Mouse (Mus musculus) heart, embryonic 14.5 days (tissue): Measurements from ENCODE around the gene Gper1. TPM values are rescaled to one million over a fixed set of nuclear protein-coding genes. Genes with fewer than 3 reads are reported as not detected.
A peak's percentile ranks its signal among the peaks of the same experiment; 100 is the strongest.

Experiments used
- ATAC-seq: fragments of 200-750 bp; cut with Nextera tagmentation; 2 replicates; pipeline ENCODE4 v1.8.0; 2017; ENCODE audit warnings: low read depth, moderate TSS enrichment; ENCODE audit not compliant: insufficient number of reproducible peaks, insufficient read depth, low FRiP score
- H3K27ac ChIP-seq, 2 experiments: fragments of 200-500 bp in 1 of 2; fragments of 300-500 bp in 1 of 2; sonication (generic) in 1 of 2; replicated peaks in 1 of 2; 2 replicates each; pipeline ENCODE4 v1.5.1; 2012 to 2014; ENCODE audit warnings: low read depth in 2 of 2, low read length in 2 of 2, control low read depth in 1 of 2, mild to moderate bottlenecking in 1 of 2, mixed read lengths in 1 of 2; ENCODE audit not compliant: control insufficient read depth in 1 of 2, insufficient read depth in 1 of 2
- H3K27me3 ChIP-seq: fragments of 300-500 bp; sonication (generic); 2 replicates; pipeline ENCODE4 v1.6.1; 2014; ENCODE audit warnings: mild to moderate bottlenecking, low read length, control low read depth; ENCODE audit not compliant: control insufficient read depth, insufficient read depth
- H3K36me3 ChIP-seq: fragments of 300-500 bp; sonication (generic); 2 replicates; pipeline ENCODE4 v1.6.1; 2014; ENCODE audit warnings: mild to moderate bottlenecking, control low read depth, low read length, mixed read lengths; ENCODE audit not compliant: control insufficient read depth, insufficient read depth
- H3K4me1 ChIP-seq, 2 experiments: fragments of 200-500 bp in 1 of 2; fragments of 300-500 bp in 1 of 2; sonication (generic) in 1 of 2; 2 replicates each; pipeline ENCODE4 v1.6.1; 2012 to 2014; ENCODE audit warnings: low read length in 2 of 2, control low read depth in 1 of 2, mixed read lengths in 1 of 2; ENCODE audit not compliant: control insufficient read depth in 2 of 2, insufficient read depth in 2 of 2
- H3K4me2 ChIP-seq: fragments of 300-500 bp; sonication (generic); 2 replicates; pipeline ENCODE4 v1.6.1; 2014; ENCODE audit warnings: mild to moderate bottlenecking, low read length
- H3K4me3 ChIP-seq, 2 experiments: fragments of 200-500 bp in 1 of 2; fragments of 300-500 bp in 1 of 2; sonication (generic) in 1 of 2; 2 replicates each; pipeline ENCODE4 v1.5.1; 2012 to 2014; ENCODE audit warnings: low read length in 2 of 2, mild to moderate bottlenecking in 2 of 2, control low read depth in 1 of 2, low read depth in 1 of 2, moderate library complexity in 1 of 2; ENCODE audit not compliant: control insufficient read depth in 1 of 2, insufficient read depth in 1 of 2
- H3K9ac ChIP-seq: fragments of 300-500 bp; sonication (generic); 2 replicates; pipeline ENCODE4 v1.6.1; 2014; ENCODE audit warnings: mild to moderate bottlenecking, low read length
- H3K9me3 ChIP-seq: fragments of 300-500 bp; sonication (generic); 2 replicates; pipeline ENCODE4 v1.6.1; 2016; ENCODE audit warnings: low read length, control low read depth; ENCODE audit not compliant: control insufficient read depth
- WGBS: fragments of 180-500 bp; shearing (Covaris S2); extraction: QIAGEN DNeasy Blood & Tissue Kit; methylation state at CpG from one replicate; pipeline ENCODE4 v1.1.7; 2014; 5-methylcytosine and 5-hydroxymethylcytosine counted together
- polyA plus RNA-seq: library from polyadenylated mRNA; unstranded; fragments of >200 nt; fragmentation: Nextera tagmentation; extraction: Ambion mirVana; gene quantifications from 2 replicates; pipeline ENCODE4 v1.2.1, GENCODE M21; 2014

Gene Gper1
- polyA plus RNA-seq, 1 experiment from 2014 or later = 1.8 TPM

DNA sequence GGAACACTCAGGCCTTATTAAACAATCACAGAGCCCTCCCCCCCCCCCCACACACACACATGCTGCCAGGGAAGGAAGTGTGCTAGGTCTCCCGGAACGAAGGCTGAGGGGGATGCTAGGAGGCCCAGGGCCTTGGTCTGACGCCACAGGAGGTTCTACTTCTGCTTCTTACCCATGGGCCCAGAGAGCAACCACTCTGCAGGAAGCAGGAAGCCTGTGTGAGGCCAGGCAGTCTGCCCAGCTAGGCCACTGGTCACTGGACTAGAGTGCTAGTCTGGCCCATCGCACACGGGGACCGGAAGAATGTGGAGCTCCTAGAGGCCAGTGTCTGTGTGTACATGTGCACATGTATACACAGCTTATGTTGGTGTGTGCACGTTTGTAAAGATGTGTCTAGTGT lies 14.4 kb upstream of the Gper1 start:
- H3K4me1 ChIP-seq = peaks cover 25 to 38% of the 10 kb centered on the region in 2 experiments
- no peak overlapping the region for H3K4me2 ChIP-seq
- no peak overlapping the region for H3K9ac ChIP-seq
- no peak overlapping the region for H3K4me3 ChIP-seq
- WGBS = 81% methylated on average over 7 of the region's 7 CpGs
- no peaks in the 10 kb centered on the region for H3K36me3 ChIP-seq
- peaks cover 23% of the 10 kb centered on the region for H3K27me3 ChIP-seq
- H3K9me3 ChIP-seq = no peaks in the 10 kb centered on the region
- no peak for ATAC-seq
- H3K27ac ChIP-seq = peak overlapping the region in 1 of 2 experiments; percentile 26; a peak in 1 of 4 replicates

DNA sequence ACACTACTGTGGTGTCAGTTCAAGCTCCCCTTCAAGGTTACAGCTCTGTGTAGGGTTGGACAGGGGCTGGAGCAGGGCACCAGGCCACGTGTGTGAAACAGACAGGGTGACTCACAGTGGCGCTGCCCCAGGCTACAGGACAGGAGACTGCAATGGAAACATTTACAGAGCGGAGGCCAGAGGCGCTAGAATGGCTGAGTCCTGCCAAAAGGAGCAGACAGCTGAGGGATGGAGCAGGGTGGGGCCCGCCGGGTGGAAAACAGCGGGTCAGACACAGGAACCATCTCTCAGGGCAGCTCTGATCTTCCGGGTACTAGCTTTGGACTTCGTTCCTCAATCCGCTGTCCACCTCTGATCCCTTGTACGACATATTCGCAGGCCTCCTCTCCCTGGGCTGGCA lies 13.5 kb upstream of the Gper1 start:
- H3K9me3 ChIP-seq = no peaks in the 10 kb centered on the region
- H3K9ac ChIP-seq = no peak overlapping the region
- peaks cover 27% of the 10 kb centered on the region for H3K27me3 ChIP-seq
- peak; percentile 64 for ATAC-seq
- H3K4me2 ChIP-seq = no peak overlapping the region
- H3K4me1 ChIP-seq = peaks cover 25 to 38% of the 10 kb centered on the region in 2 experiments
- peak overlapping the region; percentile 53 to 56; a peak in 3 of 4 replicates for H3K27ac ChIP-seq
- 48% methylated on average over 12 of the region's 12 CpGs for WGBS
- no peak overlapping the region for H3K4me3 ChIP-seq
- H3K36me3 ChIP-seq = no peaks in the 10 kb centered on the region

DNA sequence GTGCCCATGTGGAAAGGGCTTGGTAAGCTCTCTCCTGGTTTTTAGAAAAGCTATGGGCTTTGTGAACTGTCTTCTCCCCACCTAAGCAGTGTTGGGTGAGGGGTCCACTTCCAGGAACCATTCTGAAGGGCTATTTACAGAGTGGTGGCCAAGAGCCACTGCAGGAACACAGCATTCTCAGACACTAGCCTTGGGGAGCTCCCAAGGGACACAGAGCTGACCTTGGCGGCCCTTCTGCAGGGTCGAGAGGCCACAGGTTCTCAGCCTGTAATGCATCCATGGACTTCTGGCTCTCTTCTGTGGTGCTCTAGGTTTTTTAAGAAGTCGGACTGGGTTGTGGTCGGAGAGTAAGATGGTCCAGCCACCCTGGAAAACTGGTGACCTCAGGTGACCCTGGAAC lies 12.9 kb upstream of the Gper1 start:
- H3K4me1 ChIP-seq = peaks cover 24 to 35% of the 10 kb centered on the region in 2 experiments
- WGBS = 83% methylated on average over 4 of the region's 4 CpGs
- H3K9ac ChIP-seq = 0 out of 2 replicates have a peak overlapping the region, but pooled peaks have one; percentile 1
- H3K4me2 ChIP-seq = no peak overlapping the region
- no peak overlapping the region for H3K4me3 ChIP-seq
- peak overlapping the region in 1 of 2 experiments; percentile 53; a peak in 2 of 4 replicates for H3K27ac ChIP-seq
- H3K36me3 ChIP-seq = no peaks in the 10 kb centered on the region
- no peak for ATAC-seq
- H3K9me3 ChIP-seq = no peaks in the 10 kb centered on the region
- H3K27me3 ChIP-seq = peaks cover 33% of the 10 kb centered on the region

DNA sequence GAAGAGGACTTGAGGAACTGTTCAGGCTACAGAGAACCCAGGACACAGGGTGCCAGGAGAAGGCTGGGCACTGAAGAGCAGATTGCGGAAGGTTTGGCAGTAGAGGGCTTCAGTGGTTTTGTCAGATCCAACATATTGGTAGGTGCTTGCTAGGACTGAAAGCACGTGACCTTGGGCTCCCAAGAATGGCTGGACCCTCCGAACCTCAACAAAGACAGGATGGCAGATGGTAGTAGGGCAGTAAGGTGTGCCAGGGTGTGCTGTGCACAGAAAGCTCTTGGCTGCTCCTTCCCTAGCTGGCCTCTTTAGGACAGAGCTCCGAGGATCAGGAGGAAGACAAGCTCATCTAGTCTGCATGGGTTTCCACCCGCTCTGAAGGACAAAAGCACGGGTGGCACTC lies 11.8 kb upstream of the Gper1 start:
- ATAC-seq = no peak
- Histone ChIP-seq H3K9me3 (no peaks in the 10 kb centered on the region), H3K4me3 (no peak overlapping the region), H3K9ac (no peak overlapping the region), H3K4me1 (peaks cover 17 to 25% of the 10 kb centered on the region in 2 experiments), H3K36me3 (no peaks in the 10 kb centered on the region), H3K4me2 (no peak overlapping the region), H3K27me3 (peaks cover 34% of the 10 kb centered on the region), H3K27ac (no peak overlapping the region)
- WGBS = 93% methylated on average over 6 of the region's 6 CpGs

DNA sequence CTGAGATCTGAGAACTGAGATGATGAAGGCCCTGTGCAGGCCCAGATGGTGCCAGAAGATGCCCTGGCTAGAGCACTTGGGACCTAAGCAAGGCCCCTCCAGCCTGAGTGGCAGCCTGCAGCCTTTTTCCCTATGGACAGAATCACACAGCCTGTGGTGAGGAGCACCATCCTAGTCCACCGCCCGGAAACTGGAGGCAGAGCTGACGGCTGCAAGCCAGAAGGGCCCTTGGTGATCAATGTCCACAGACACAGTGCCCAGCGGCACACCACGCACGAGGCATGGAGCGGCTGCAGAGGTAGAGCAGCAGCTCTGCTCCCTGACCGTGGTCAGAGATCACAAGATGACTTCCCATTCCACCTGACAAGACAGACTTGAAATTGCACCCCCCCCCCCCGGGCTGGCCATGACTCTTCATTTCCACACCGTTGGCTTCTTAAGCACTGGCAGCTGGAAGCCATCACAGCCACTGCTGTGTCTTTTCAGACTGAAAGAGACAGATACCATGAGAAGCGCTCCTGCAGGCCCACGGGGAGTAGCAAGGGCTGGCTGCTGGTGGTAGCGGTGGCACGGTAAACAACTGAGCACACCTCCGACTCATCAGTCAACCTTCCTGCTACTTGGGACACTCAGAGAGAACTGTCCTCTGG lies 11.2 kb upstream of the Gper1 start:
- Histone ChIP-seq H3K9me3 (no peaks in the 10 kb centered on the region), H3K4me1 (peaks cover 14 to 22% of the 10 kb centered on the region in 2 experiments), H3K36me3 (no peaks in the 10 kb centered on the region), H3K27me3 (peaks cover 34% of the 10 kb centered on the region), H3K9ac (no peak overlapping the region), H3K4me2 (no peak overlapping the region), H3K4me3 (no peak overlapping the region), H3K27ac (no peak overlapping the region)
- 73% methylated on average over 15 of the region's 15 CpGs for WGBS
- no peak for ATAC-seq

DNA sequence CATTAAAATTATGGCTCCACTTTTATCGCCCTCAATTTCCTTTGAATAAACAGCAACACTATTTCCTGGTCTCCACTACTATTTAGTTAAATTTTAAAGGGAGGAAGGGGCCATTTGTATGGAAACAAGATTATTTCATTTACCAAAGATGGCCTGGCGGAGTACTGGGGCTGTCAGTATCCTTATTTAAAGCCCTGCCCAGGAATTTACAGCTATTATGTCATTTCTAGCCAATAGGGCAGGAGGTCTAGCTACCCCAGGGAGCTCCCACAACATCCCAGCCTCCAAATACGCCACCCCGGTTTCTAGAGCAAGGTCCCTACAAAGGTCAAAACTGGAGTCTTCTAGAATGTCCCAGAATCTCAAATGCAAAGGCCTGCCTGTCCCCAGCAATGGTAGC lies 9.4 kb upstream of the Gper1 start:
- 0 out of 2 replicates have a peak, but pooled peaks cover 4% of the 10 kb centered on the region for H3K9me3 ChIP-seq
- ATAC-seq = no peak
- H3K4me1 ChIP-seq = peaks cover 19 to 29% of the 10 kb centered on the region in 2 experiments
- no peak overlapping the region for H3K9ac ChIP-seq
- 87% methylated on average over 4 of the region's 4 CpGs for WGBS
- H3K36me3 ChIP-seq = no peaks in the 10 kb centered on the region
- H3K4me3 ChIP-seq = no peak overlapping the region
- H3K27me3 ChIP-seq = peaks cover 30% of the 10 kb centered on the region
- no peak overlapping the region for H3K4me2 ChIP-seq
- H3K27ac ChIP-seq = no peak overlapping the region

DNA sequence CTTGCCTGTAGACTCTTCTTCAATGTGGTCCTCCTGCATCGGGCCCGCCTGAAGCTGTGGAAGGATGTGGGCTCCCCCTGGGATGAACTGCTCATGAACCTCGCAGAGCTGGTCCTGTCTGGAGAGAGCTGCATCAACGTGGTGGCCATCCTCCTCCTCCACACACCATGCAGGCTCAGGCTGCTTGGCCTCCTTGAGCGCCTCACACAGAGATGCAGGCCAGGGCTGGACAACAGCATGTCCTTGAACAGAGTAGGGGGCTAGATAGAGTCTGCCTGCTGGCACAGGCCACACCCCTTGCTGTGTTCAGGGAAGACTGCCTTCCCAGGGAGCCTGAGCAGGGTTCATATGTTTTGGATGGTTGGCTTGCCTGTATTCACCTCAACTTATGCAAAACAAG lies 8.0 kb upstream of the Gper1 start:
- H3K27me3 ChIP-seq = peaks cover 30% of the 10 kb centered on the region

DNA sequence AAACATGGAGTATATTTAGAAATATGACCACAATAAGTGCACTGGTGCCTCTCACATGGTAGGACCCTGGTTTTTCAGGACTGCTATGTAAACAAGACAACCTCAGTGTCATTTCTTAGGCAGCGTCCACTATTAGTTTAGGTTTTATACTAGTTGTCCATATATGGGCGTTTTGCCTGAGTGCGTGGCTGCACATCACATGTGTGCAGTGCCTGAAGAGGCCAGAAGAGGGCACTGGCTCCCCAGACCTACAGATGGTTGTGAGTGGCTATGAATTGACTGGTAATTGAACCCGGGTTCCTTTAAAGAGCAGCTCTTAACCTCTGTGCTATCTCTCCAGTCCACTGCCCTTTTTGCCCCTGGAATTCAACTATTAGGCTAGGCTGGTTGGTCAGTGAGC lies 6.0 kb upstream of the Gper1 start:
- Histone ChIP-seq H3K9ac (no peak overlapping the region), H3K4me3 (no peak overlapping the region), H3K9me3 (0 out of 2 replicates have a peak, but pooled peaks cover 4% of the 10 kb centered on the region), H3K27ac (no peak overlapping the region), H3K4me1 (peaks cover 11 to 21% of the 10 kb centered on the region in 2 experiments), H3K27me3 (peaks cover 34% of the 10 kb centered on the region), H3K36me3 (no peaks in the 10 kb centered on the region), H3K4me2 (no peak overlapping the region)
- WGBS = 92% methylated on average over 4 of the region's 4 CpGs
- no peak for ATAC-seq

More for the DNA sequence above, 8.0 kb upstream of the Gper1 start:
- no peak overlapping the region for H3K27ac ChIP-seq
- ATAC-seq = no peak
- 0 out of 2 replicates have a peak, but pooled peaks cover 4% of the 10 kb centered on the region for H3K9me3 ChIP-seq
- H3K4me3 ChIP-seq = no peak overlapping the region
- peaks cover 16 to 24% of the 10 kb centered on the region in 2 experiments for H3K4me1 ChIP-seq
- WGBS = 82% methylated on average over 5 of the region's 5 CpGs
- no peaks in the 10 kb centered on the region for H3K36me3 ChIP-seq
- H3K9ac ChIP-seq = no peak overlapping the region
- no peak overlapping the region for H3K4me2 ChIP-seq
